Mouse (Mus musculus): ENCODE measurements around the gene Polg.

GRCm38 (mm10) chr7:79498356-79498755, 32.2 kb upstream of the Polg start:
- no peak for TF ChIP-seq EP300 (IDR thresholded peaks at IDR 0.05; ENCODE audit: low read depth)
- no peak for TF ChIP-seq CTCF (IDR thresholded peaks at IDR 0.05; ENCODE audit: low read depth)

All from liver, embryonic 14.5 days (tissue).